Mouse (Mus musculus) cortical plate, adult 2 months (tissue): ENCODE results near the gene Abcb8. TPM values are rescaled to one million over a fixed set of nuclear protein-coding genes. Genes with fewer than 3 reads are reported as not detected.

Source experiments
- H3K27ac ChIP-seq: fragments of 200-500 bp; 2 replicates; pipeline ENCODE4 v1.5.1; 2012; ENCODE audit warnings: low read length, control low read depth, inconsistent platforms; ENCODE audit not compliant: insufficient read depth
- H3K4me1 ChIP-seq: fragments of 200-500 bp; 2 replicates; pipeline ENCODE4 v1.6.1; 2011; ENCODE audit warnings: low read length; ENCODE audit not compliant: control insufficient read depth, insufficient read depth
- H3K4me3 ChIP-seq: fragments of 200-500 bp; 2 replicates; pipeline ENCODE4 v1.5.1; 2011; ENCODE audit warnings: mild to moderate bottlenecking, low read length, control low read depth; ENCODE audit not compliant: insufficient read depth
- CTCF ChIP-seq: fragments of 200-500 bp; IDR thresholded peaks from 2 replicates; pipeline ENCODE4 v1.5.1; 2011; ENCODE audit warnings: mild to moderate bottlenecking, control low read depth, low read length; ENCODE audit not compliant: insufficient read depth; ENCODE audit errors: extremely low read depth
- POLR2A ChIP-seq: fragments of 200-500 bp; IDR thresholded peaks from 2 replicates; pipeline ENCODE4 v1.6.1; 2011; ENCODE audit warnings: mild to moderate bottlenecking, low read length, control low read depth; ENCODE audit not compliant: insufficient read depth; ENCODE audit errors: extremely low read depth
- polyA plus RNA-seq: library from polyadenylated mRNA; depleted of rRNA; stranded (reverse); fragments of >200 nt; gene quantifications from 2 replicates; pipeline ENCODE4 v1.2.3, GENCODE M21; 2012

Abcb8 gene
- polyA plus RNA-seq, 1 experiment = 54.8 TPM

- peak overlapping the region; percentile 62; the same call in 1 of the 2 replicates for H3K27ac ChIP-seq
- TF ChIP-seq POLR2A (peak; percentile 6; the same call in 1 of the 2 replicates), CTCF (no peak)
- no peaks in the 10 kb centered on the region for H3K4me1 ChIP-seq
- no peak overlapping the region for H3K4me3 ChIP-seq
Observed at GRCm38 (mm10) chr5:24404594-24405360, 11.3 kb downstream of the Abcb8 start.

- TF ChIP-seq POLR2A (no peak), CTCF (no peak)
- no peak overlapping the region for H3K4me3 ChIP-seq
- peak overlapping the region; percentile 19; the same call in 1 of the 2 replicates for H3K27ac ChIP-seq
- no peaks in the 10 kb centered on the region for H3K4me1 ChIP-seq
Observed at GRCm38 (mm10) chr5:24405389-24405876, 12.0 kb downstream of the Abcb8 start.

- Histone ChIP-seq H3K4me3 (no peak overlapping the region), H3K4me1 (no peaks in the 10 kb centered on the region), H3K27ac (peak overlapping the region; percentile 12; the same call in 1 of the 2 replicates)
- TF ChIP-seq CTCF = no peak
- TF ChIP-seq POLR2A = no peak
Observed at GRCm38 (mm10) chr5:24408651-24409050, 15.2 kb downstream of the Abcb8 start.

- no peak overlapping the region for H3K27ac ChIP-seq
- H3K4me3 ChIP-seq = no peak overlapping the region
- H3K4me1 ChIP-seq = no peaks in the 10 kb centered on the region
- TF ChIP-seq POLR2A (no peak), CTCF (no peak)
Observed at GRCm38 (mm10) chr5:24409466-24409865, 16.0 kb downstream of the Abcb8 start.

- Histone ChIP-seq H3K4me1 (peaks cover 1% of the 10 kb centered on the region; the same call in 1 of the 2 replicates), H3K27ac (no peak overlapping the region), H3K4me3 (no peak overlapping the region)
- TF ChIP-seq CTCF (no peak), POLR2A (no peak)
Observed at GRCm38 (mm10) chr5:24412063-24412462, 18.6 kb downstream of the Abcb8 start.

GRCm38 (mm10) chr5:24413042-24413693 lies 19.7 kb downstream of the Abcb8 start, which contains the start of gene Asic3:
Asic3 (plus strand) TSS chr5:24413392.
- H3K4me1 ChIP-seq = peaks cover 1% of the 10 kb centered on the region; the same call in 1 of the 2 replicates
- H3K4me3 ChIP-seq = no peak within 1 kb of the TSS
- TF ChIP-seq POLR2A = no peak
- TF ChIP-seq CTCF = no peak
- H3K27ac ChIP-seq = no peak within 1 kb of the TSS

- no peak overlapping the region for H3K27ac ChIP-seq
- H3K4me1 ChIP-seq = peaks cover 1% of the 10 kb centered on the region; the same call in 1 of the 2 replicates
- H3K4me3 ChIP-seq = no peak overlapping the region
- no peak for TF ChIP-seq POLR2A
- no peak for TF ChIP-seq CTCF
Observed at GRCm38 (mm10) chr5:24413938-24414337, 20.5 kb downstream of the Abcb8 start.

- Histone ChIP-seq H3K4me1 (peaks cover 1% of the 10 kb centered on the region; the same call in 1 of the 2 replicates), H3K4me3 (no peak overlapping the region), H3K27ac (no peak overlapping the region)
- TF ChIP-seq CTCF (peak; percentile 62), POLR2A (peak; percentile 48)
Observed at GRCm38 (mm10) chr5:24416222-24416736, 22.8 kb downstream of the Abcb8 start.

GRCm38 (mm10) chr5:24417587-24417986 lies 24.1 kb downstream of the Abcb8 start:
- H3K4me3 ChIP-seq = no peak overlapping the region
- H3K4me1 ChIP-seq = peaks cover 1% of the 10 kb centered on the region; the same call in 1 of the 2 replicates
- no peak for TF ChIP-seq CTCF
- no peak for TF ChIP-seq POLR2A
- H3K27ac ChIP-seq = no peak overlapping the region

- no peak for TF ChIP-seq CTCF
- no peak for TF ChIP-seq POLR2A
- no peak overlapping the region for H3K27ac ChIP-seq
Observed at GRCm38 (mm10) chr5:24420381-24420780, 26.9 kb downstream of the Abcb8 start.

More at GRCm38 (mm10) chr5:24420381-24420780, 26.9 kb downstream of the Abcb8 start:
- Histone ChIP-seq H3K4me1 (peaks cover 1% of the 10 kb centered on the region; the same call in 1 of the 2 replicates), H3K4me3 (no peak overlapping the region)
